In genomic region chr4:43506536-43507185, GRCm38 (mm10) we compare ENCODE assay signal across 9 mouse cellular contexts. TPM values are rescaled to one million over a fixed set of nuclear protein-coding genes. Genes with fewer than 3 reads are reported as not detected.
DNase-seq lines count a peak whose midpoint lies in the region; ATAC-seq lines count a peak whose summit lies in the region.
"Had no signal": no experiment of that assay in that cellular context is flagged by ENCODE, and none has a peak within 500 bp of the region (broad histone marks: within the 10 kb centered on the region; RNA-seq: fewer than 3 reads in every experiment).

Car9 (plus strand) TSS chr4:43506966.

- H3K9me3 ChIP-seq in kidney, embryonic 14.5 days (ENCODE audit: control insufficient read depth, low read length), result no peaks in the 10 kb centered on the region
- no peaks in the 10 kb centered on the region for H3K9me3 ChIP-seq in forebrain, embryonic 14.5 days (replicated peaks; ENCODE audit: control insufficient read depth, low read length)
- H3K9me3 ChIP-seq in limb, embryonic 15.5 days, result no peaks in the 10 kb centered on the region

- H3K4me2 ChIP-seq in kidney, embryonic 14.5 days (replicated peaks; ENCODE audit: low read depth, low read length), result peak within 1 kb of the TSS; percentile 56
- peak within 1 kb of the TSS; percentile 46 for H3K4me2 ChIP-seq in forebrain, embryonic 14.5 days (ENCODE audit: low read length)
- H3K4me2 ChIP-seq in limb, embryonic 15.5 days, result peak within 1 kb of the TSS; percentile 80

- DNase-seq in kidney, postnatal 10 days, result no peak
- DNase-seq in forebrain, embryonic 14.5 days (ENCODE audit: low spot score), result no peak
- DNase-seq in embryo, embryonic 9.5 days (ENCODE audit: extremely low spot score), result no peak
- no peak for DNase-seq in embryo, embryonic 11 days
- DNase-seq in ovary, postnatal 10 days (ENCODE audit: low spot score), result no peak

- no peak within 1 kb of the TSS for H3K4me3 ChIP-seq in kidney, embryonic 14.5 days (ENCODE audit: low read length)
- 0 out of 2 replicates have a peak within 1 kb of the TSS, but pooled peaks have one; percentile 21 for H3K4me3 ChIP-seq in brown adipose tissue, adult 24 weeks (ENCODE audit: insufficient read depth, low read depth, low read length)
- H3K4me3 ChIP-seq in forebrain, embryonic 14.5 days (ENCODE audit: low read depth, low read length), result no peak within 1 kb of the TSS
- H3K4me3 ChIP-seq in limb, embryonic 15.5 days, result peak within 1 kb of the TSS; percentile 45

- no peak within 1 kb of the TSS for H3K27ac ChIP-seq in kidney, embryonic 14.5 days (ENCODE audit: low read depth, low read length)
- no peak within 1 kb of the TSS for H3K27ac ChIP-seq in brown adipose tissue, adult 24 weeks (replicated peaks; ENCODE audit: low read depth, low read length)
- H3K27ac ChIP-seq in forebrain, embryonic 14.5 days (ENCODE audit: low read depth, low read length), result no peak within 1 kb of the TSS
- H3K27ac ChIP-seq in limb, embryonic 15.5 days, result no peak within 1 kb of the TSS

- no peaks in the 10 kb centered on the region for H3K27me3 ChIP-seq in kidney, embryonic 14.5 days (ENCODE audit: control insufficient read depth, insufficient read depth, low read length)
- peaks cover 9% of the 10 kb centered on the region for H3K27me3 ChIP-seq in forebrain, embryonic 14.5 days (replicated peaks; ENCODE audit: control insufficient read depth, insufficient read depth, low read length)
- H3K27me3 ChIP-seq in limb, embryonic 15.5 days, result no peaks in the 10 kb centered on the region; the same call in 1 of the 2 replicates
- H3K27me3 ChIP-seq: Patski had no signal

- H3K4me1 ChIP-seq in kidney, embryonic 14.5 days (ENCODE audit: control insufficient read depth, insufficient read depth, low read length), result peaks cover 5% of the 10 kb centered on the region; the same call in 1 of the 2 replicates
- peaks cover 2% of the 10 kb centered on the region; the same call in 1 of the 2 replicates for H3K4me1 ChIP-seq in brown adipose tissue, adult 24 weeks (ENCODE audit: control insufficient read depth, insufficient read depth, insufficient read length, low read length)
- peaks cover 15% of the 10 kb centered on the region for H3K4me1 ChIP-seq in forebrain, embryonic 14.5 days (ENCODE audit: control insufficient read depth, insufficient read depth, low read length)
- H3K4me1 ChIP-seq in limb, embryonic 15.5 days, result peaks cover 30% of the 10 kb centered on the region

- no peaks in the 10 kb centered on the region for H3K36me3 ChIP-seq in kidney, embryonic 14.5 days (ENCODE audit: control insufficient read depth, insufficient read depth, low read length)
- no peaks in the 10 kb centered on the region for H3K36me3 ChIP-seq in forebrain, embryonic 14.5 days (ENCODE audit: control insufficient read depth, insufficient read depth, low read length)
- no peaks in the 10 kb centered on the region for H3K36me3 ChIP-seq in limb, embryonic 15.5 days

- H3K9ac ChIP-seq in kidney, embryonic 14.5 days (ENCODE audit: low read depth, low read length), result no peak within 1 kb of the TSS
- no peak within 1 kb of the TSS for H3K9ac ChIP-seq in forebrain, embryonic 14.5 days (ENCODE audit: low read length)
- H3K9ac ChIP-seq in limb, embryonic 15.5 days, result no peak within 1 kb of the TSS

- no peak for ATAC-seq in kidney, embryonic 14.5 days (ENCODE audit: low FRiP score, low TSS enrichment)
- ATAC-seq in forebrain, embryonic 14.5 days, result no peak
- ATAC-seq in limb, embryonic 15.5 days (ENCODE audit: insufficient number of reproducible peaks, low FRiP score, low TSS enrichment, low read depth), result 0 out of 2 replicates have a peak, but pooled peaks have one; percentile 13
- ATAC-seq: Patski had no signal

- WGBS in kidney, embryonic 14.5 days, result 49% methylated on average over 9 of the region's 9 CpGs
- 56% methylated on average over 9 of the region's 9 CpGs for WGBS in forebrain, embryonic 14.5 days
- 53% methylated on average over 9 of the region's 9 CpGs for WGBS in limb, embryonic 15.5 days

RNA-seq across cellular contexts. Expression of gene Car9, which starts in this region (rescaled TPM):
- 0.80 and 1.3 TPM in 2 replicates for polyA plus RNA-seq in kidney, embryonic 14.5 days (2014; fragmentation: Nextera tagmentation; extraction: Ambion mirVana)
- polyA plus RNA-seq in brown adipose tissue, adult 24 weeks (2012; ENCODE audit: insufficient read depth, insufficient read length, missing spikeins), result not detected in 2 replicates
- polyA plus RNA-seq in forebrain, embryonic 14.5 days (2014; fragmentation: Nextera tagmentation; extraction: Ambion mirVana), result 0.22 TPM in 1 of 2 replicates, not detected in the other
- 4.1 and 6.8 TPM in 2 replicates for polyA plus RNA-seq in limb, embryonic 15.5 days (2015; fragmentation: Nextera tagmentation; extraction: Ambion mirVana)
- polyA plus RNA-seq: Patski had no signal

Comparison
In these comparisons a context has a peak if more than half of its experiments do, and no peak if none do; other contexts are left out.
1. H3K4me3 ChIP-seq: peak in brown adipose tissue, adult 24 weeks (single experiment) and limb, embryonic 15.5 days (single experiment); none in kidney, embryonic 14.5 days (single experiment) and forebrain, embryonic 14.5 days (single experiment).
2. Peak in every context shown above with its lines, with median percentiles within 50 percentile points of each other: H3K4me2 ChIP-seq.